Mouse (Mus musculus) liver, embryonic 15.5 days (tissue): ENCODE measurements at regions not wholly inside any gene's neighbourhood (a gene's known extent, or its start where the extent isn't known, plus 50 kb on each side); places are given as distances from the start of the nearest gene placed in this dataset.

ENCODE experiments used
- ATAC-seq: fragments of 200-750 bp; cut with Nextera tagmentation; 2 replicates; pipeline ENCODE4 v1.8.0; 2017; ENCODE audit warnings: moderate number of reproducible peaks, mild to moderate bottlenecking, moderate library complexity; ENCODE audit not compliant: insufficient read depth
- H3K27ac ChIP-seq: fragments of 300-500 bp; sonication (generic); replicated peaks from 2 replicates; pipeline ENCODE4 v1.5.1; 2015; ENCODE audit warnings: mild to moderate bottlenecking, inconsistent platforms
- H3K27me3 ChIP-seq: fragments of 300-500 bp; sonication (generic); 2 replicates; pipeline ENCODE4 v1.6.1; 2015; ENCODE audit warnings: mild to moderate bottlenecking, inconsistent platforms
- H3K36me3 ChIP-seq: fragments of 300-500 bp; sonication (generic); replicated peaks from 2 replicates; pipeline ENCODE4 v1.6.1; 2015; ENCODE audit warnings: moderate library complexity, mild to moderate bottlenecking, inconsistent platforms
- H3K4me1 ChIP-seq: fragments of 300-500 bp; sonication (generic); replicated peaks from 2 replicates; pipeline ENCODE4 v1.6.1; 2015; ENCODE audit warnings: inconsistent platforms
- H3K4me2 ChIP-seq: fragments of 300-500 bp; sonication (generic); 2 replicates; pipeline ENCODE4 v1.6.1; 2015; ENCODE audit warnings: moderate library complexity, mild to moderate bottlenecking, inconsistent platforms
- H3K4me3 ChIP-seq: fragments of 300-500 bp; sonication (generic); replicated peaks from 2 replicates; pipeline ENCODE4 v1.5.1; 2015; ENCODE audit warnings: mild to moderate bottlenecking, inconsistent platforms
- H3K9ac ChIP-seq: fragments of 300-500 bp; sonication (generic); 2 replicates; pipeline ENCODE4 v1.6.1; 2015; ENCODE audit warnings: moderate library complexity, mild to moderate bottlenecking, inconsistent platforms
- H3K9me3 ChIP-seq: fragments of 300-500 bp; sonication (generic); replicated peaks from 2 replicates; pipeline ENCODE4 v1.6.1; 2016; ENCODE audit warnings: inconsistent platforms
- WGBS: fragments of 180-500 bp; shearing (Covaris S2); methylation state at CpG from one replicate; pipeline ENCODE4 v1.1.7; 2015; ENCODE audit warnings: mixed read lengths; ENCODE audit not compliant: insufficient replicate concordance; 5-methylcytosine and 5-hydroxymethylcytosine counted together

- Histone ChIP-seq H3K36me3 (no peaks in the 10 kb centered on the region), H3K4me1 (no peaks in the 10 kb centered on the region), H3K4me3 (no peak overlapping the region), H3K4me2 (no peak overlapping the region), H3K27ac (no peak overlapping the region), H3K9me3 (no peaks in the 10 kb centered on the region), H3K9ac (no peak overlapping the region), H3K27me3 (no peaks in the 10 kb centered on the region)
- no peak for ATAC-seq
- WGBS, result 24% methylated on average over 4 of the region's 4 CpGs
Measured at GRCm38 (mm10) chr12:70767959-70768358, 57.4 kb upstream of the Frmd6 start.

- Histone ChIP-seq H3K4me1 (no peaks in the 10 kb centered on the region), H3K4me3 (no peak overlapping the region), H3K27ac (0 out of 2 replicates have a peak overlapping the region, but pooled peaks have one; percentile 48), H3K9ac (no peak overlapping the region), H3K27me3 (no peaks in the 10 kb centered on the region), H3K36me3 (no peaks in the 10 kb centered on the region), H3K9me3 (no peaks in the 10 kb centered on the region), H3K4me2 (no peak overlapping the region)
- WGBS, result 54% methylated on average over 9 of the region's 9 CpGs
- peak; percentile 45; the same call in 1 of the 2 replicates for ATAC-seq
Measured at GRCm38 (mm10) chr12:70768745-70769144, 56.6 kb upstream of the Frmd6 start.

GRCm38 (mm10) chr12:70769538-70770176 lies 55.7 kb upstream of the Frmd6 start:
- peak; percentile 78 for ATAC-seq
- H3K27me3 ChIP-seq, result no peaks in the 10 kb centered on the region
- 66% methylated on average over 12 of the region's 12 CpGs for WGBS

GRCm38 (mm10) chr12:70774006-70774405 lies 51.3 kb upstream of the Frmd6 start:
- Histone ChIP-seq H3K27ac (no peak overlapping the region), H3K9ac (no peak overlapping the region), H3K4me3 (no peak overlapping the region), H3K4me1 (peaks cover 5% of the 10 kb centered on the region; the same call in 1 of the 2 replicates), H3K4me2 (no peak overlapping the region), H3K27me3 (no peaks in the 10 kb centered on the region), H3K9me3 (no peaks in the 10 kb centered on the region), H3K36me3 (no peaks in the 10 kb centered on the region)
- 79% methylated on average over 5 of the region's 5 CpGs for WGBS
- ATAC-seq, result no peak

More at GRCm38 (mm10) chr12:70769538-70770176, 55.7 kb upstream of the Frmd6 start:
- Histone ChIP-seq H3K36me3 (no peaks in the 10 kb centered on the region), H3K9me3 (no peaks in the 10 kb centered on the region), H3K27ac (0 out of 2 replicates have a peak overlapping the region, but pooled peaks have one; percentile 48), H3K4me3 (no peak overlapping the region), H3K9ac (no peak overlapping the region), H3K4me1 (no peaks in the 10 kb centered on the region), H3K4me2 (no peak overlapping the region)

- WGBS, result 56% methylated on average over 8 of the region's 8 CpGs
- no peak for ATAC-seq
- Histone ChIP-seq H3K9ac (no peak overlapping the region), H3K36me3 (no peaks in the 10 kb centered on the region), H3K27ac (no peak overlapping the region), H3K27me3 (no peaks in the 10 kb centered on the region), H3K9me3 (no peaks in the 10 kb centered on the region), H3K4me3 (no peak overlapping the region), H3K4me2 (no peak overlapping the region), H3K4me1 (peaks cover 5% of the 10 kb centered on the region; the same call in 1 of the 2 replicates)
Measured at GRCm38 (mm10) chr12:70774816-70775591, 50.3 kb upstream of the Frmd6 start.
